Mouse (Mus musculus) urinary bladder, adult 2 months (tissue): ENCODE results near the gene Prkci. TPM values are rescaled to one million over a fixed set of nuclear protein-coding genes. Genes with fewer than 3 reads are reported as not detected.

Experiments
- DNase-seq: peaks from one replicate; pipeline ENCODE4 v3.0.0; 2022; ENCODE audit warnings: low spot score
- polyA plus RNA-seq: library from polyadenylated mRNA; depleted of rRNA; stranded (reverse); fragments of >200 nt; gene quantifications from 2 replicates; pipeline ENCODE4 v1.2.3, GENCODE M21; 2012

Gene Prkci
- polyA plus RNA-seq, 1 experiment, result 76.8 TPM

DNA sequence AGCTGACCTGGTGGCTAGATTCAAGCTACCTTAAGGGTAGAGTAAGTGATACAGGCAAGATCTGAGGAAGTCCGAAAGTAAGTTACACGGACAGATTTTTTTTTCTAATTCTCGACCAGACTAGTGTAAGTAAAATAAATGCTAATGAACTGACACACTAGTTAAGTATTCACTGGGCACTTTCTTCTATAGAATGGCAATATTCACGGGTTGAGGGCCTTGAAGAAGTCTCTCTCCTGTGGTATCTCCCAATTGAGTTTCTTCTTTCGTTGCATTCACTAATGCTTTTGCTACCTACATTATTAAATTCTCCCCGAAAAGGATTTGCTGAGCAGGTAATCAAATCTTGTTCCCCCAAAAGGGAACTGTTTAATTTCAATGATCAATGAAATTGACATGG is 688 bp upstream of the Prkci start:
- no peak for DNase-seq

DNA sequence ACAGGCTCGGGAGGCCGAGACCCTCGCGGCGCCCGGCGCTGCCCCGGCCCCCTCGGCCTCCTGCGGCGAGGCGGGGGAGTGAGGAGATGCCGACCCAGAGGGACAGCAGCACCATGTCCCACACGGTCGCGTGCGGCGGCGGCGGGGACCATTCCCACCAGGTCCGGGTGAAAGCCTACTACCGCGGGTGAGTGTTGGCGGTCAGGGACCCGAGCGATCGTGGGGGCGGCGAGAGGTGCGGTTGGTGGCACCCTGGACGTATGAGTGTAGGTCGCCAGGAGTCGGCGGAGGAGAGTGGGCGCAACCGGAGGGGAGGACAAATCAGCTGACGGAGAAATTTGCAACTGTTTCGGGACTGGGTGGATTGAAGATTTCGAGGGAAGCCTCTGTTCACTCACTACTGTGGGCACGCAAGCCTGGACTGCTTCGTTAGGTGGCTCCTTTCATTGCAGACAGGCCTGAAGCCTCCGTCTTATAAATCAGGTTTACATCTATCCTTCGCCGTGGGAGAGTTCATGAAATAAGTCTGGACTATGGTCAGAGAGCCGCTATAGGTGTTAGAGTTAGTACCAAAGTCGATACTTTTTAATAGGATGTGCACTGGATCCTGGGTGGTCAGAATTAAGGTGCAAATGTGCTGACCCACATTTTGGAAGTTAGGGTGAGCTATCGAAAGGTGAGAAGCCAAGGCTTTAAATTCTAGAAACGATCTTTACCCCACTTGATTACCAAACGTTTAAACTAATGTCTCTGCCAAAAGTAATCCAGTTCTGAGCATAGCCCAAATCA is 546 bp downstream of the Prkci start:
- no peak for DNase-seq

DNA sequence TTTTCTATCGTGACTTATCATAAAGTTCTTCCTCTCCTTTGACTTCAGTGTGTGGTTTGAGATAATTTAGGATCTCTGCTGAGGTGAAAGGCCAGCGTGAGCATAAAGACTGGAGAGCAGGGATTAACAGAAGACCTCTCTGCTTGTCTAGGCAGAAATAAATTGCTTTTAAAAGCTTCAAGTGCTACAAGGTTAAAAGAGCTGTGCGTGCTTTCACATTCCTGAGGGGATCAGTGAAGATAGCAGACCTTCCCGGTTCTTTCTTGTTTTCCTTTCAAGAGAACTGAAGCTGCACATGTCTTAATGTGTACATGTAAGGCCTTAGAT is 1.1 kb downstream of the Prkci start:
- no peak for DNase-seq

GRCm38 (mm10) chr3:30999401-31000017 is 4.0 kb downstream of the Prkci start:
- DNase-seq, result no peak

GRCm38 (mm10) chr3:31000018-31000407 is 4.5 kb downstream of the Prkci start:
- DNase-seq, result no peak

- DNase-seq, result no peak
Measured at GRCm38 (mm10) chr3:31001048-31001676, 5.6 kb downstream of the Prkci start.

DNA sequence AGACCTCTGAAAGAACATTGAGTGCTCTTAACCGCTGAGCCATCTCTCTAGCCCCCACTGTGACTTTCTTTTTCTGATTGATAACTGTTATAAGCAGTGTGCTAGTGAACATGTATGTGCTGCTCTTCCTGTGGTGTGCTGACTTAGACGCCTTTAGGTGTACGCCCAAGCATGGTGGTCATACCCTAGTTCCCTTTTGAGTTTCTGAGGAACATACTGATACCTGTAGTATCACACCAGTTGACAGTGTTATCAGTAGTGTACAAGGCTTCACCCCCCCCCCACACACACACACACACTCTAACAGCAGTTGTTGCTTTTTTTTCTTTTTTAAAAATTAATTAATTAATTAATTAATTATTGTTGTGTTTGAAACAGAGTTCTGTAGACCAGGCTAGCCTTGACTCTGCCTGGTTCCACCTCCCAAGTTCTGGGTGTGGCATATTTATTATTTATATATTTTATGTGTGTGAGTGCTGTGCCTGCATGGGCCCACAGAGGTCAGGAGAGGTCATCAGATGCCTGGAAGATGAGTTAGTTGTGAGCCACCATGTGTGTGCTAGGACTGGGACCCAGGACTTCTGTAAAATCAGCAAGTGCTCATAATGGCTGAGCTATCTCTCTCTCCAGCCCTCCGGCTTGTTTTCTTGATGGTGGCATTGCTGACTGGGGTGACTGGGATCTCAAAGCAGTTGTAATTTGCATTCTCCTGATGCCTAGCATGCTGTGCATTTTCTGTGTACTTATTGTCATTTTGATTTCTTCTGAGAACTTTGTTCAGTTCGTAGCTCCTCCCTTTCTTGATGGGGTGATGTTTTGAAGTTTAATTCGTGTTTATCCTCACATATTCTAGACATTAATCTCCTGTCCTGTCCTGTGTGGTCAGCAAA is 9.0 kb downstream of the Prkci start:
- no peak for DNase-seq

- no peak for DNase-seq
Measured at GRCm38 (mm10) chr3:31014374-31014773, 18.8 kb downstream of the Prkci start.

DNA sequence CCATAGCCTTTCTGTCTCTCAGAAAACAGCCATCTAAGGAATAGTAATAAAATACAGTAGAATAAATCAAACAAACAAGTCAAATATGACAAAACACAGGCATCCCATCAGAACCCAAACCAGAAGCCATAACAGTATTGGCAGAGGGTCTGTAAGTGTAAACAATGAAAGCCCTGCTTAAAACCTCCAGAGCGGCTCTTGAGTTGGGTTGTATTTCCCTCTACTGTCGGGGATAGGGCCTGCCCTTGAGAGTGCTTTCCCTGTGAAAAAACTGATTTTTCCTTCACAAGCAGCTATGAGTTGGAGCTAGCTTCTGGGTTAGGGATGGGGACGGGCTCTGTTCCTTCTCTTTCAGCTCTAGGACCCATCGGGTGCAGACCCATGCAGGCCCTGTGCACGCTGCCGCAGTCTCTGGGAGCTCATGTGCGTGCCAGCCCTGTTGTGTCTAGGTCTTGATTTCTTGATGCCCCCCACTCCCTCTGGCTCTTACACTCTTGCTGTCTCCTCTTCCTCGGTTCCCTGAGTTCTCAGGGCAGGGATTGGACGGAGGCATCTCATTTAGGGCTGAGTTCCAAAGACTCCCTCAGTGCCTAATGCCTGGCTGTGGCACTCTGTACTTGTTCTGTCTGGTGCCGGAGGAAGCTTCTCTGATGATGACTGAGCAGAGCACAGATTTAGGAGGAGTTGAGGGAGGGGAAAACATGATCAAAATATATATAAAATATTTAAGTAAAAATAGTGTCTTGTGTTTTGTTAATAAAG is 20.3 kb downstream of the Prkci start:
- no peak for DNase-seq

GRCm38 (mm10) chr3:31016594-31017196 is 21.1 kb downstream of the Prkci start:
- DNase-seq, result no peak

GRCm38 (mm10) chr3:31017652-31018051 is 22.1 kb downstream of the Prkci start:
- DNase-seq, result no peak

DNA sequence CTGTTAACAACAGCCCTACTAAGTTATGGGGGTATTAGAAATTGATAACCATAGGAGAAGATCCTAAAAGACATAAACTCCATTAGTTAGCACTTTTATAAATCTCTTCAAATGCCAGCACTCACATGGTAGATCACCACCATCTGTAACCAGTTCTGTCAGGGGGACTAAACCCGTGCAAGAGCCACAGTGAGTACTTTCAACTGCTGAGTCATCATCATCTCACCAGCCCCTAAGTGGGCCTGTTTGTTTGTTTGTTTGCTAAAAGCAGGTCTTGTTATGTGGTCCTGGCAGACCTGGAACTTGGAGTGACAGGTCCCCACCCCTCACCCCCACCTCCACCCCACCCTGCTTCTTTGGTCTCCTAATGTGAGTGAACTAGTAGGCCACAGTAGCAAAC is 23.7 kb downstream of the Prkci start:
- no peak for DNase-seq

DNA sequence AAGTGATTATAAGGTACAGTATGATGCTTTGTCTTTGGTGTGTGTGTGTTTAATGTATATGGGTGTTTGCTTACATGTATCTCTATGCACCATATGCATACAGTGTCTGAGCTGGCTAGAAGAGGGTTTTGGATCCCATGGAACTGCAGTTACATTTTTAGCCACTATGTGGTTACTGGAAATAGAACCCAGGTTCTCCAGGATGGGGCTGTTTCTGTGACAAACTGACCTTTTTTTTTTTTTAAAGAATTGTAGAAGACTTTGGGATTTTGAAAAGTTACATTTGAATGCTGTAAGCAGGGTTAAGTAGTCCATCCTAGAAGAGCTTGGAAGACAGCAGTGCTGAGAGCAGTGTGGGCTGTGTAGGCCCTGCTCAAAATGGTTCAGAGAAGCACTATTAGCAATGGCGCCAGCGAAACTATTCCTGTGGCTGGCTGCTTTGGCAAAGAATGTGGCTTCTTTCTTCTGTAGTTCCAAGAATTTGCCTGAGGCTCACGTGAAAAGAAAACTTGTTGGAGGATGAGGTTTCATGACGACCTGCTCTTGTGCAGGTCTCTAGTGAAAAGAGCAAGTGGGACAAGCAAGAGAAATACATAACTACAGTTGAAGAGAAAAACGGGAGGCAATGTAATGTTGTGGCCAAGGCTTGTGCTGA is 24.4 kb downstream of the Prkci start:
- no peak for DNase-seq

DNA sequence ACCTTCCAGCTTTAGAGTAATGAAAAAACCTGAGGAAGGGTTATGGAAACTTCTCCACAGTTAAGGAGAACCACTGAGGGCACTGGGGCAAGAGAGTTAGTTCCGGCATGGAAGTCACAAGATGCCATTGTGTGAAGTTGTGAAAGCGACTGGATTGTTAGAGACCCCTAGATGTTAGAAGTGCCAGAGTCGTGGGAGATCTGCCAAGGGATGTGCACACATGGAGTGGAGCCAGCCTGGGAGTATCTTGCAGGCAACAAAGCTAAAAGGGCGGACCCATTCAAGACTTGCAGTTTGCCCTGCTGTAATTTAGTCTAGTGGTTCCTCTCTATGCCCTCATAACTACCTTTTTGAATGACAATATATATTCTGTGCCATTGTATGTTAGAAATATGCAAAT is 25.1 kb downstream of the Prkci start:
- no peak for DNase-seq

- no peak for DNase-seq
Measured at GRCm38 (mm10) chr3:31022895-31023436, 27.4 kb downstream of the Prkci start.

GRCm38 (mm10) chr3:31027718-31028117 is 32.2 kb downstream of the Prkci start:
- no peak for DNase-seq

DNA sequence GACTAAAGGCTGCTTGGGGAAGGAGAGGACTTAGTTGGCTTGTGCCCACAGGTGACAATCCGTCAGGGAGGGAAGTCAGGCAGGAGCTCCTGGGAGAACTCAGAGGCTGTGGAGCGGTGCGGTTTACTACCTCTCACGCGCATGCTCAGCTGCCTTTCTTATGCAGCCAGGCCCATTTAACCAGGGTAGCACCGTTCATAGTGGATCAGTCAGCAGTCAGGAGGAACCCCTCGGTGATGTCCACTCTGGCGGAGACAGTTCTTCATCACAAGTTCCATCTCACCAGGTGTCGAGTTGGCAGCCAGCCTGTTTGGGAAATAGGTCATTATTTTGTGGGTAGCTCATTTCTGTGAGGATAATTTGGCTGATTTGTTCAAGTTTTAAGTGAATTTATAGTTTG is 36.1 kb downstream of the Prkci start:
- DNase-seq, result no peak

DNA sequence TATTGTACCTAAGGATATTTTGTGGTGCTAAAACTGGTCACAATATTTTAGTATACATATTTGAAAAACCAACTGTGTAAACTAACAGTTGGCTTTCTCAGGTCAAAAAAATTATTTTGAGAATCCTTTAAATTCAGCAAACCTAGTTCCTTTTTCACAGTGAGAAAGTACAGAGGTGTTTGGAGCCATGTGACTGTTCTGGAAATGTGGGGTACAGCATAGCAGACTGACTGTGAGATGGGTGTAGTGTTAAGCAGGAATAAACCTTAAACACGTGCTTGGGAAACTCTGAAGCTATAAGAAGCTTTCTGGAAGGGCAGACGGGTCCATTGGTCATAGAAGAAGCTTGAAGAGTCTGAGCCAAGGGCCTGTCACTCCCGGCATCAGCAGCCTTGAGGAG is 38.1 kb downstream of the Prkci start:
- no peak for DNase-seq

DNA sequence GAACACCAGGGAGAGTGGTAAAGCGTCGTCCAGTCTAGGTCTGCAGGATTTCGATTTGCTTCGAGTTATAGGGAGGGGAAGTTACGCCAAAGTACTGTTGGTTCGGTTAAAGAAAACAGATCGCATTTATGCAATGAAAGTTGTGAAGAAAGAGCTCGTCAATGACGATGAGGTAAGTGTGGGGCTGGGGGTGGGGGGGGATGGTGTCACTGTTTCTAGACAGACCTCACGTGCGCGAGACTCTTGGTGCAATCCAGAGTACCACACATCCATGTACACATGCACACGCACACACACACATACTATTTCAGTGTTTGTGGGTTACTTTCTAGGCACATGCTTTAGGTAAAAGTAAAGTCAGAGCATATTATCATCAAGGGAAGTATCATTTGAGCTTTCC is 42.3 kb downstream of the Prkci start:
- no peak for DNase-seq

DNA sequence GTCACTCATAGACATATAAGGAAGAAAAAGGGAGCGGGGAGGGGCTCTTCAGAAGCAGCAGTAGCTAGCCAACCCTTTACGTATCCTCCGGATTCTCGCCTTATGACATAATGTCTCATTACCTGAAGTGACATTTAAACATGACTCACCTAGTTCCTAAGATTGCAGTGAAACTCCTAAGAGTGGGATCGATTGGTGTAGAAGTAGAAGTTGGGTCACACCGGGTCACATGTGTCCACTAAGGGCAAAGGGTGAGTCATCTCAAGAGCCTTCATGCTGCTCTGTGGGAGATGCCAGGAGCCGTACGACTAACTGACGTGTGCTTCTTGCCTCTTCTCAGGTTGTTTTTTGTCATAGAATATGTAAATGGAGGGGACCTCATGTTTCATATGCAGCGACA is 43.1 kb downstream of the Prkci start:
- DNase-seq, result no peak
